ENCODE assay signal across 9 mouse cellular contexts in the genomic region with DNA sequence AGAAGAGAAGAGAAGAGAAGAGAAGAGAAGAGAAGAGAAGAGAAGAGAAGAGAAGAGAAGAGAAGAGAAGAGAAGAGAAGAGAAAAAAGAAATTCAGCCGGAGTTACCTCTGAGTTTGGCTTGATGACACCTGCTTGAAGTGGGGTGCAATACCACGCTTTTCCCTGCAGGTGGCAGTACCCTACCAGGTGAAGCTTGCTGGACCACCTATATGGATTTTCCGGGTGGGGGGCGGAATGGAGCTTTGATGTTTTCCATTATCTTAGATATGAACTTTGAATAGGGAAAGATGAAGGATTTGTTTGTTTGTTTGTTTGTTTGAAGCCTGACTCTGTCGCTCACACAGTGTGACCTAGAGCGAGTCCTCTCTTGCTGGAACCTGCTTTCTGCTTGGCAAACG. TPM values are rescaled to one million over a fixed set of nuclear protein-coding genes. Genes with fewer than 3 reads are reported as not detected.
DNase-seq lines count a peak whose midpoint lies in the region; ATAC-seq and TF ChIP-seq lines count a peak whose summit lies in the region.
"Had no signal": no experiment of that assay in that cellular context is flagged by ENCODE, and none has a peak within 500 bp of the region (broad histone marks: within the 10 kb centered on the region; RNA-seq: fewer than 3 reads in every experiment).

No protein-coding gene starts in this region.

- no peaks in the 10 kb centered on the region for H3K36me3 ChIP-seq in thymus, adult 2 months (ENCODE audit: control insufficient read depth, insufficient read depth, low read length)
- H3K36me3 ChIP-seq in forebrain, embryonic 16.5 days (ENCODE audit: control insufficient read depth, insufficient read depth) = no peaks in the 10 kb centered on the region
- H3K36me3 ChIP-seq: neural tube, embryonic 12.5 days had no signal

- no peak overlapping the region for H3K27ac ChIP-seq in thymus, adult 2 months (ENCODE audit: control insufficient read depth, insufficient read depth, low read length)
- no peak overlapping the region for H3K27ac ChIP-seq in forebrain, embryonic 16.5 days (ENCODE audit: low read length)
- H3K27ac ChIP-seq: neural tube, embryonic 12.5 days had no signal

- H3K9me3 ChIP-seq in forebrain, embryonic 16.5 days (ENCODE audit: control insufficient read depth, low read length) = no peaks in the 10 kb centered on the region
- H3K9me3 ChIP-seq: neural tube, embryonic 12.5 days had no signal

- H3K9ac ChIP-seq in forebrain, embryonic 16.5 days (replicated peaks; ENCODE audit: low read depth, low read length) = no peak overlapping the region
- H3K9ac ChIP-seq: neural tube, embryonic 12.5 days had no signal

- no peaks in the 10 kb centered on the region for H3K27me3 ChIP-seq in thymus, adult 2 months (ENCODE audit: control insufficient read depth, insufficient read depth, low read length)
- no peaks in the 10 kb centered on the region for H3K27me3 ChIP-seq in forebrain, embryonic 16.5 days (replicated peaks; ENCODE audit: control insufficient read depth, insufficient read depth, low read length)
- H3K27me3 ChIP-seq: neural tube, embryonic 12.5 days had no signal

- TF ChIP-seq POLR2A in thymus, adult 2 months (IDR thresholded peaks at IDR 0.05; ENCODE audit: control insufficient read depth, extremely low read depth, insufficient read depth, low read length, poor library complexity) = no peak
- no peak for TF ChIP-seq POLR2A in lung, adult 2 months (IDR thresholded peaks at IDR 0.05; ENCODE audit: borderline replicate concordance, extremely low read depth, low read depth, low read length)

- 55% methylated on average over 7 of the region's 7 CpGs for WGBS in thymus, adult 2 months
- 50% methylated on average over 7 of the region's 7 CpGs for WGBS in lung, adult 2 months
- 60% methylated on average over 7 of the region's 7 CpGs for WGBS in forebrain, embryonic 16.5 days

- TF ChIP-seq CTCF in thymus, adult 2 months (IDR thresholded peaks at IDR 0.05; ENCODE audit: borderline replicate concordance, control insufficient read depth, extremely low read depth, insufficient read depth, low read length, poor library complexity) = peak; percentile 29; the same call in 1 of the 2 replicates
- TF ChIP-seq CTCF in lung, adult 2 months (IDR thresholded peaks at IDR 0.05; ENCODE audit: insufficient read depth, low read length) = peak; percentile 91

- H3K4me3 ChIP-seq in thymus, adult 2 months (ENCODE audit: control insufficient read depth, insufficient read depth, low read length) = no peak overlapping the region
- no peak overlapping the region for H3K4me3 ChIP-seq in lung, adult 2 months (replicated peaks; ENCODE audit: extremely low read depth, low read depth, low read length)
- no peak overlapping the region for H3K4me3 ChIP-seq in forebrain, embryonic 16.5 days (replicated peaks; ENCODE audit: low read length)
- H3K4me3 ChIP-seq: neural tube, embryonic 12.5 days had no signal

- no peak for ATAC-seq in forebrain, embryonic 16.5 days

- H3K4me2 ChIP-seq in forebrain, embryonic 16.5 days (ENCODE audit: low read length) = no peak overlapping the region
- H3K4me2 ChIP-seq: neural tube, embryonic 12.5 days had no signal

- DNase-seq in heart, adult 8-10 months (ENCODE audit: low spot score) = peak; percentile 14
- DNase-seq in heart, adult 11 months = no peak
- DNase-seq in thymus, adult 2 months = peak; percentile 46
- DNase-seq in thymus, adult 18-20 months = no peak
- peak; percentile 57 to 65 for DNase-seq in cerebellum, postnatal 36 days
- peak; percentile 25 for DNase-seq in lung, adult 2 months
- DNase-seq in layer of hippocampus, postnatal 36 days = no peak

- no peaks in the 10 kb centered on the region for H3K4me1 ChIP-seq in thymus, adult 2 months (replicated peaks; ENCODE audit: control insufficient read depth, insufficient read depth, low read length)
- H3K4me1 ChIP-seq in lung, adult 2 months (ENCODE audit: control insufficient read depth, insufficient read depth, low read length) = no peaks in the 10 kb centered on the region
- H3K4me1 ChIP-seq in forebrain, embryonic 16.5 days (replicated peaks; ENCODE audit: control insufficient read depth, insufficient read depth, low read length) = no peaks in the 10 kb centered on the region
- H3K4me1 ChIP-seq: neural tube, embryonic 12.5 days had no signal

RNA-seq across cellular contexts. Expression of gene Cited4, which starts 14.6 kb away (rescaled TPM):
- total RNA-seq in heart, adult 8-10 months (2022) = 10 to 100 TPM; 26.2 to 42.1 (median 32.5) TPM
- 6.5 and 9.2 TPM in 2 replicates for polyA plus RNA-seq in thymus, adult 2 months (2012; rRNA removed)
- 5.8 and 9.3 TPM in 2 replicates for polyA plus RNA-seq in lung, adult 2 months (2012; rRNA removed)
- total RNA-seq in layer of hippocampus, postnatal 36 days (2021) = 1 to 10 TPM; 1.6 to 1.8 TPM
- 0.46 and 0.79 TPM in 2 replicates for polyA plus RNA-seq in forebrain, embryonic 16.5 days (2015; fragmentation: Nextera tagmentation; extraction: Ambion mirVana)

Comparison
In these comparisons a context has a peak if more than half of its experiments do, and no peak if none do; other contexts are left out.
1. DNase-seq: peak in heart, adult 8-10 months (single experiment), thymus, adult 2 months (single experiment), cerebellum, postnatal 36 days (2 of 2) and lung, adult 2 months (single experiment); none in heart, adult 11 months (single experiment), thymus, adult 18-20 months (0 of 2) and layer of hippocampus, postnatal 36 days (0 of 2).